Mouse (Mus musculus): ENCODE measurements around the gene Spns3. TPM values are rescaled to one million over a fixed set of nuclear protein-coding genes. Genes with fewer than 3 reads are reported as not detected.

The Spns3 gene
- 0.22 and 0.24 TPM in 2 replicates for total RNA-seq (2014; rRNA removed)
- polyA plus RNA-seq (2015; fragmentation: Nextera tagmentation; extraction: Ambion mirVana) = not detected in 2 replicates

DNA sequence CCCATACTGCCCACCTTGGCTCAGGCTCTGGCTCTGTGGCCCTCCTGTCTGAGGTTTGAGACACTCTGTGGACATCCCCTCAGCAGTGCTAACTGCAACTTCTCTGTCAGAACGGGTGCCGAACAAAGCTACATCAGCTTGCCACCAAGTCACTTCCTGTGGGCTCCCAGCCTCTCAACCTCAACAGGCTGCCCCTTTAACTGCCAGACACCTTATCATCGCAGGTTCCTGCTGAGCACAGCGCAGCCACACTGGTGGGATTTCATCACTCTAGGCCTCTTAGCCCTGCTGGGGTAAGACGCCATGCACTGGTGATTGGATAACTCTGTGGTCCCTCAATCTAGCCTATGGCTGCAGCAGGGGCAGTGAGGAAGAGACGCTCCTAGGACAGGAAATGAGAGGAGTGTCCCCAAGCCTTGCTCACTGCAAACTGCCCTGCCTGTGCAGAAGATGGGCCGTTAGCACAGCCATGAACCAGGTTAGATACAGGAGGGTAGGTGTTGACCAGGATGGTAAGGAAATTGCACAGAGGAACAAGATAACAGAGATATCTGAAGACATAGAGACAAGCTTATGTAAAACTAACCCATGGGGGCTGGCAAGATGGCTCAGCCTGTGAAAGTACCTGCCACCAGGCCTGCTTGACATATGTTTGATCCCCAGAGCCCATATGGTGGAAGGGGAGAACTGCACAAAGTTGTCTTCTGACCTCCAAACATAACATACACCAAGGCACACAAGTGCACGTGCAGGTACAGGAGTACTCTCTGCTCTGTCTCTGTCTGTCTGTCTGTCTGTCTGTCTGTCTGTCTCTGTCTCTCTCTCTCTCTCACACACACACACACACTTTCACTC, at the start of gene Spns3:
Gene Spns3, minus strand, starts transcription at position 373 of the 855 bp plus-strand sequence.
- no peaks in the 10 kb centered on the region for H3K27me3 ChIP-seq (ENCODE audit: insufficient read depth, low read length)
- ATAC-seq (ENCODE audit: low FRiP score) = no peak

GRCm38 (mm10) chr11:72597780-72598179, 47.5 kb upstream of the Spns3 start:
- 90% methylated on average over 4 of the region's 4 CpGs for WGBS
- Histone ChIP-seq H3K9ac (replicated peaks; ENCODE audit: low read length, poor library complexity, severe bottlenecking) (no peak overlapping the region), H3K27me3 (ENCODE audit: insufficient read depth, low read length) (no peaks in the 10 kb centered on the region), H3K4me1 (ENCODE audit: insufficient read depth, low read length) (no peaks in the 10 kb centered on the region), H3K27ac (ENCODE audit: low read depth, low read length) (no peak overlapping the region), H3K4me2 (ENCODE audit: low read depth, low read length, poor library complexity, severe bottlenecking) (no peak overlapping the region), H3K36me3 (ENCODE audit: insufficient read depth, low read length) (no peaks in the 10 kb centered on the region), H3K4me3 (ENCODE audit: low read depth, low read length) (no peak overlapping the region), H3K9me3 (ENCODE audit: low read length) (no peaks in the 10 kb centered on the region)
- no peak for ATAC-seq (ENCODE audit: low FRiP score)
- no peak for DNase-seq (ENCODE audit: low spot score)
- TF ChIP-seq CTCF (IDR thresholded peaks at IDR 0.05) = no peak

More for the DNA sequence above, at the start of gene Spns3:
- TF ChIP-seq CTCF (IDR thresholded peaks at IDR 0.05) = no peak
- no peak within 1 kb of the TSS for H3K9ac ChIP-seq (replicated peaks; ENCODE audit: low read length, poor library complexity, severe bottlenecking)
- no peak within 1 kb of the TSS for H3K27ac ChIP-seq (ENCODE audit: low read depth, low read length)
- no peaks in the 10 kb centered on the region for H3K36me3 ChIP-seq (ENCODE audit: insufficient read depth, low read length)
- H3K9me3 ChIP-seq (ENCODE audit: low read length) = no peaks in the 10 kb centered on the region
- no peak for DNase-seq (ENCODE audit: low spot score)
- H3K4me2 ChIP-seq (ENCODE audit: low read depth, low read length, poor library complexity, severe bottlenecking) = no peak within 1 kb of the TSS
- H3K4me1 ChIP-seq (ENCODE audit: insufficient read depth, low read length) = no peaks in the 10 kb centered on the region
- no peak within 1 kb of the TSS for H3K4me3 ChIP-seq (ENCODE audit: low read depth, low read length)
- WGBS = 72% methylated on average over 8 of the region's 8 CpGs

DNA sequence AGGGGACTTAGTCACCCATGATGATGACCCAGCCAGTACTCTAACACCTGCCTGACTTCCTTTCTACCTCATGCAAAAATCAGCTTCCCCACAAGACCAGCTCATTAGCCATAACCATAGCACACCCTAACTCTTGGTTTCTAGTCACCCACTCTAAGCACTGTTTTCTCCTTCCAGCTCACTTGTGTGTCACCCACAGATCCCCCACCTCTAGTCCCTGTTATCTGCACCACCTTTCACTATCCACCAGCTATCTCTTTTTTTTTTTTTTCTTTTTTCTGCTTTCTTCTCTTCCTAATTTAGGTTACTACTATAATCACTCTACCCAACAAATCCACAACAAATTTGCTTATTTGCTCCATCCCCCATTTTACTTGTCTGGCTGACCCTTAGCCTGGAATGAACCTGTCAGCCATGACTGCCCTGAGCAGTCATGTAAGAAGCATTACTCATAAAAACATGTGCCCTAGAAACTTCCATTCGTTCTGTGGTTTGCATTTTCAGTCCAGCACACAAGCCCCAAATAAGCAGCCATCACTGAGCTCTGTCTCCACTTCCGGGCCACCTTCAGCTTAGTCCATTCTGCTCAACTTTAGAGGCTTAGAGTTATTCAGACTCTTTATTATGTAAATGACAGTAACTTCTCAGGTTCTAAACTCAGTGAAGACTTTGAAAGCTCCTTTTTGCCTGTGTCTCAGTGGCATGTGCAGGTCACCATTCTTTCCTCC, 44.9 kb upstream of the Spns3 start:
- ATAC-seq (ENCODE audit: low FRiP score) (no peak), DNase-seq (ENCODE audit: low spot score) (no peak)
- 52% methylated on average over 2 of the region's 2 CpGs for WGBS
- Histone ChIP-seq H3K4me2 (ENCODE audit: low read depth, low read length, poor library complexity, severe bottlenecking) (no peak overlapping the region), H3K27ac (ENCODE audit: low read depth, low read length) (no peak overlapping the region), H3K9ac (replicated peaks; ENCODE audit: low read length, poor library complexity, severe bottlenecking) (no peak overlapping the region), H3K4me1 (ENCODE audit: insufficient read depth, low read length) (no peaks in the 10 kb centered on the region), H3K36me3 (ENCODE audit: insufficient read depth, low read length) (no peaks in the 10 kb centered on the region), H3K27me3 (ENCODE audit: insufficient read depth, low read length) (no peaks in the 10 kb centered on the region), H3K9me3 (ENCODE audit: low read length) (no peaks in the 10 kb centered on the region), H3K4me3 (ENCODE audit: low read depth, low read length) (no peak overlapping the region)
- TF ChIP-seq CTCF (IDR thresholded peaks at IDR 0.05) = no peak

- H3K27ac ChIP-seq (ENCODE audit: low read depth, low read length) = no peak overlapping the region
- ATAC-seq (ENCODE audit: low FRiP score) (no peak), DNase-seq (ENCODE audit: low spot score) (no peak)
- WGBS = 57% methylated on average over 7 of the region's 7 CpGs
- H3K4me1 ChIP-seq (ENCODE audit: insufficient read depth, low read length) = no peaks in the 10 kb centered on the region
- no peak overlapping the region for H3K4me3 ChIP-seq (ENCODE audit: low read depth, low read length)
- H3K4me2 ChIP-seq (ENCODE audit: low read depth, low read length, poor library complexity, severe bottlenecking) = no peak overlapping the region
- no peaks in the 10 kb centered on the region; the same call in 1 of the 2 replicates for H3K36me3 ChIP-seq (ENCODE audit: insufficient read depth, low read length)
- no peak for TF ChIP-seq CTCF (IDR thresholded peaks at IDR 0.05)
- no peaks in the 10 kb centered on the region for H3K9me3 ChIP-seq (ENCODE audit: low read length)
- H3K27me3 ChIP-seq (ENCODE audit: insufficient read depth, low read length) = no peaks in the 10 kb centered on the region
- H3K9ac ChIP-seq (replicated peaks; ENCODE audit: low read length, poor library complexity, severe bottlenecking) = no peak overlapping the region
These were observed 37.4 kb upstream of the Spns3 start for GRCm38 (mm10) chr11:72587537-72588233.

- H3K27ac ChIP-seq (ENCODE audit: low read depth, low read length) = no peak overlapping the region
- no peak overlapping the region for H3K4me2 ChIP-seq (ENCODE audit: low read depth, low read length, poor library complexity, severe bottlenecking)
- no peaks in the 10 kb centered on the region; the same call in 1 of the 2 replicates for H3K36me3 ChIP-seq (ENCODE audit: insufficient read depth, low read length)
- H3K9ac ChIP-seq (replicated peaks; ENCODE audit: low read length, poor library complexity, severe bottlenecking) = no peak overlapping the region
- no peaks in the 10 kb centered on the region for H3K9me3 ChIP-seq (ENCODE audit: low read length)
- WGBS = 91% methylated on average over 3 of the region's 3 CpGs
- no peak overlapping the region for H3K4me3 ChIP-seq (ENCODE audit: low read depth, low read length)
- ATAC-seq (ENCODE audit: low FRiP score) (no peak), DNase-seq (ENCODE audit: low spot score) (no peak)
- no peaks in the 10 kb centered on the region for H3K27me3 ChIP-seq (ENCODE audit: insufficient read depth, low read length)
- H3K4me1 ChIP-seq (ENCODE audit: insufficient read depth, low read length) = no peaks in the 10 kb centered on the region
- no peak for TF ChIP-seq CTCF (IDR thresholded peaks at IDR 0.05)
These were observed 36.3 kb upstream of the Spns3 start for GRCm38 (mm10) chr11:72586570-72586969.

Data from midbrain, postnatal 0 days (tissue).